Mouse (Mus musculus) erythroblast, embryonic 14.5 days (primary cell): ENCODE results near the gene Ptprn2.

ENCODE experiments used
- GATA1 ChIP-seq: IDR thresholded peaks from 2 replicates; pipeline ENCODE4 v1.6.1; 2012; ENCODE audit warnings: low read length, inconsistent platforms, mixed read lengths
- TAL1 ChIP-seq: IDR thresholded peaks from 3 replicates; pipeline ENCODE4 v1.6.1; 2012; ENCODE audit warnings: low read length, inconsistent platforms, mixed read lengths

DNA sequence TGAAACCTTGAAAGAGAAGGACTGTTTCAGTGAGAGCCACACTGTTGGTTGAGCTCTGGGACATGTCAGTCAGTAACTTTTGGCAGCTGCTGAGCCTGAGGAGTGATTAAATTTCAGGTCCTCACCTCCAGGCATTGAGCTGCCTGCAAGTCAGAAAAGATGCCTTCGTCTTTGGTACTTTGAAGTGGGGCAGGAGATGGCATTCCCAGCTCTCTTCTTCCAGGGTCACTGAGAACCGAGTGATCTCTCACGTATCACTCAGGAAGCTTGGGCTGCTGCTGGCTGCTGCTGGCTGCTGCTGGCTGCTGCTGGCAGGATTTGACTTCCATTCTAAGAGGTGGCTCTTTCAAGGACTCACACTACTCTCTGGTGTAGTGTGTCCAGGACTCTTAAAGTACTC is 688.7 kb downstream of the Ptprn2 start:
- TF ChIP-seq GATA1, result no peak
- TF ChIP-seq TAL1, result no peak
